In genomic region chr3:101561948-101562347, GRCm38 (mm10) we compare ENCODE assay signal across 18 mouse cellular contexts. TPM values are rescaled to one million over a fixed set of nuclear protein-coding genes. Genes with fewer than 3 reads are reported as not detected.
DNase-seq lines count a peak whose midpoint lies in the region; ATAC-seq and TF ChIP-seq lines count a peak whose summit lies in the region.
"Had no signal": no experiment of that assay in that cellular context is flagged by ENCODE, and none has a peak within 500 bp of the region (broad histone marks: within the 10 kb centered on the region; RNA-seq: fewer than 3 reads in every experiment).

No protein-coding gene starts in this region.

- TF ChIP-seq CTCF in kidney, adult 2 months (conservative IDR thresholded peaks at IDR 0.05; ENCODE audit: insufficient read depth, insufficient read length, low read depth, low read length), result no peak
- TF ChIP-seq CTCF in G1E (IDR thresholded peaks at IDR 0.05; ENCODE audit: low read depth, low read length), result no peak

- H3K9me3 ChIP-seq in forebrain, embryonic 10.5 days, result no peaks in the 10 kb centered on the region
- no peaks in the 10 kb centered on the region for H3K9me3 ChIP-seq in forebrain, embryonic 16.5 days (ENCODE audit: control insufficient read depth, low read length)
- H3K9me3 ChIP-seq in G1E (replicated peaks), result no peaks in the 10 kb centered on the region
- no peaks in the 10 kb centered on the region for H3K9me3 ChIP-seq in liver, embryonic 16.5 days (replicated peaks; ENCODE audit: control insufficient read depth, low read length)
- H3K9me3 ChIP-seq: forebrain, embryonic 13.5 days; limb, embryonic 12.5 days; lung, embryonic 15.5 days; neural tube, embryonic 12.5 days had no signal

- no peak for DNase-seq in forebrain, embryonic 10.5 days (ENCODE audit: extremely low spot score, low spot score)
- no peak for DNase-seq in kidney, adult 2 months
- no peak for DNase-seq in kidney, postnatal 10 days
- DNase-seq in G1E (ENCODE audit: low spot score), result no peak
- no peak for DNase-seq in left cerebral cortex, adult 11 months (ENCODE audit: low spot score)
- no peak for DNase-seq in spleen, postnatal 10 days (ENCODE audit: low spot score in 2 of 2)
- DNase-seq: adrenal gland, adult 8-10 months; gastrocnemius, postnatal 25 days; heart, postnatal 4 days; right cerebral cortex, postnatal 25 days; thymus, adult 2 months had no signal

- H3K27me3 ChIP-seq in forebrain, embryonic 10.5 days (ENCODE audit: poor library complexity, severe bottlenecking), result peaks cover 6% of the 10 kb centered on the region
- no peaks in the 10 kb centered on the region for H3K27me3 ChIP-seq in forebrain, embryonic 16.5 days (replicated peaks; ENCODE audit: control insufficient read depth, insufficient read depth, low read length)
- no peaks in the 10 kb centered on the region for H3K27me3 ChIP-seq in kidney, adult 2 months (replicated peaks; ENCODE audit: control insufficient read depth, insufficient read depth, low read length)
- H3K27me3 ChIP-seq in G1E (ENCODE audit: insufficient read depth, low read length), result no peaks in the 10 kb centered on the region
- H3K27me3 ChIP-seq in liver, embryonic 16.5 days (ENCODE audit: control insufficient read depth, insufficient read depth, low read depth, low read length), result no peaks in the 10 kb centered on the region
- H3K27me3 ChIP-seq: limb, embryonic 12.5 days; lung, embryonic 15.5 days; neural tube, embryonic 12.5 days had no signal

- no peak overlapping the region for H3K4me2 ChIP-seq in forebrain, embryonic 16.5 days (ENCODE audit: low read length)
- no peak overlapping the region for H3K4me2 ChIP-seq in liver, embryonic 16.5 days (ENCODE audit: low read depth, low read length)
- H3K4me2 ChIP-seq: forebrain, embryonic 13.5 days; limb, embryonic 12.5 days; lung, embryonic 15.5 days; neural tube, embryonic 12.5 days had no signal

- peaks cover 34% of the 10 kb centered on the region for H3K4me1 ChIP-seq in forebrain, embryonic 10.5 days
- peaks cover 17% of the 10 kb centered on the region for H3K4me1 ChIP-seq in forebrain, embryonic 16.5 days (replicated peaks; ENCODE audit: control insufficient read depth, insufficient read depth, low read length)
- H3K4me1 ChIP-seq in kidney, adult 2 months (ENCODE audit: control insufficient read depth, insufficient read depth, low read length), result no peaks in the 10 kb centered on the region
- H3K4me1 ChIP-seq in G1E (ENCODE audit: insufficient read depth, low read depth, low read length), result peaks cover 48% of the 10 kb centered on the region
- H3K4me1 ChIP-seq in liver, embryonic 16.5 days (ENCODE audit: control insufficient read depth, low read depth, low read length), result peaks cover 19% of the 10 kb centered on the region

- H3K9ac ChIP-seq in forebrain, embryonic 16.5 days (replicated peaks; ENCODE audit: low read depth, low read length), result no peak overlapping the region
- H3K9ac ChIP-seq in liver, embryonic 16.5 days (ENCODE audit: low read depth, low read length), result no peak overlapping the region
- H3K9ac ChIP-seq: forebrain, embryonic 13.5 days; limb, embryonic 12.5 days; lung, embryonic 15.5 days; neural tube, embryonic 12.5 days had no signal

- H3K4me3 ChIP-seq in forebrain, embryonic 10.5 days, result no peak overlapping the region
- no peak overlapping the region for H3K4me3 ChIP-seq in forebrain, embryonic 16.5 days (replicated peaks; ENCODE audit: low read length)
- no peak overlapping the region for H3K4me3 ChIP-seq in kidney, adult 2 months (ENCODE audit: insufficient read depth, low read depth, low read length)
- no peak overlapping the region for H3K4me3 ChIP-seq in G1E (ENCODE audit: low read depth, low read length)
- H3K4me3 ChIP-seq in liver, embryonic 16.5 days (ENCODE audit: low read depth, low read length), result no peak overlapping the region
- H3K4me3 ChIP-seq: forebrain, embryonic 13.5 days; limb, embryonic 12.5 days; lung, embryonic 15.5 days; neural tube, embryonic 12.5 days had no signal

- WGBS in forebrain, embryonic 10.5 days, result 87% methylated on average over 5 of the region's 5 CpGs
- WGBS in forebrain, embryonic 16.5 days, result 93% methylated on average over 5 of the region's 5 CpGs
- WGBS in kidney, adult 2 months, result 87% methylated on average over 5 of the region's 5 CpGs
- WGBS in liver, embryonic 16.5 days (ENCODE audit: insufficient replicate concordance), result 51% methylated on average over 5 of the region's 5 CpGs

- no peak for ATAC-seq in forebrain, embryonic 16.5 days
- ATAC-seq in G1E (ENCODE audit: extremely low read depth, insufficient number of reproducible peaks, low FRiP score, poor library complexity, severe bottlenecking), result peak; percentile 24; the same call in 1 of the 2 replicates
- ATAC-seq in liver, embryonic 16.5 days (ENCODE audit: low read depth), result no peak

- no peaks in the 10 kb centered on the region for H3K36me3 ChIP-seq in forebrain, embryonic 10.5 days (replicated peaks)
- no peaks in the 10 kb centered on the region for H3K36me3 ChIP-seq in forebrain, embryonic 16.5 days (ENCODE audit: control insufficient read depth, insufficient read depth)
- no peaks in the 10 kb centered on the region for H3K36me3 ChIP-seq in kidney, adult 2 months (ENCODE audit: control insufficient read depth, insufficient read depth, low read length)
- no peaks in the 10 kb centered on the region for H3K36me3 ChIP-seq in G1E (replicated peaks)
- H3K36me3 ChIP-seq in liver, embryonic 16.5 days (ENCODE audit: control insufficient read depth, insufficient read depth), result no peaks in the 10 kb centered on the region
- H3K36me3 ChIP-seq: limb, embryonic 12.5 days; lung, embryonic 15.5 days; neural tube, embryonic 12.5 days had no signal

- no peak for TF ChIP-seq POLR2A in kidney, adult 2 months (IDR thresholded peaks at IDR 0.05; ENCODE audit: low read depth, low read length)

- peak overlapping the region; percentile 80; the same call in 1 of the 2 replicates for H3K27ac ChIP-seq in forebrain, embryonic 10.5 days
- H3K27ac ChIP-seq in forebrain, embryonic 16.5 days (ENCODE audit: low read length), result no peak overlapping the region
- peak overlapping the region; percentile 91 for H3K27ac ChIP-seq in kidney, adult 2 months (ENCODE audit: insufficient read depth, low read depth, low read length)
- 0 out of 2 replicates have a peak overlapping the region, but pooled peaks have one; percentile 11 for H3K27ac ChIP-seq in liver, embryonic 16.5 days (ENCODE audit: low read length)
- H3K27ac ChIP-seq: forebrain, embryonic 13.5 days; limb, embryonic 12.5 days; macrophage; neural tube, embryonic 12.5 days had no signal

RNA-seq across cellular contexts. Expression of gene Atp1a1, which starts 42.5 kb away (rescaled TPM):
- 42.8 and 48.2 TPM in 2 replicates for polyA plus RNA-seq in forebrain, embryonic 10.5 days (2016; fragmentation: Nextera tagmentation; extraction: Ambion mirVana)
- 42.7 and 49.2 TPM in 2 replicates for polyA plus RNA-seq in forebrain, embryonic 16.5 days (2015; fragmentation: Nextera tagmentation; extraction: Ambion mirVana)
- 2,267 and 2,428 TPM in 2 replicates for polyA plus RNA-seq in kidney, adult 2 months (2012; rRNA removed)
- total RNA-seq in G1E (2014; fragmentation: Nextera tagmentation) (49.3 and 50.5 TPM in 2 replicates), G1E (2017) (71.8 and 76.1 TPM in 2 replicates)
- 187 and 225 TPM in 2 replicates for polyA plus RNA-seq in G1E (2012)
- 42.1 and 45.4 TPM in 2 replicates for polyA plus RNA-seq in liver, embryonic 16.5 days (2015; fragmentation: Nextera tagmentation; extraction: Ambion mirVana)

Comparison
In these comparisons a context has a peak if more than half of its experiments do, and no peak if none do; other contexts are left out.
1. RNA of gene Atp1a1, which starts 42.5 kb away (polyA plus RNA-seq): 2,267 to 2,428 TPM in kidney, adult 2 months; 187 to 225 TPM in G1E, 42.8 to 48.2 TPM in forebrain, embryonic 10.5 days, 42.1 to 45.4 TPM in liver, embryonic 16.5 days and 42.7 to 49.2 TPM in forebrain, embryonic 16.5 days; every median in the first group is over 10 times any median in the second.